Comparison of ENCODE assay signal across 8 mouse cellular contexts in the genomic region with DNA sequence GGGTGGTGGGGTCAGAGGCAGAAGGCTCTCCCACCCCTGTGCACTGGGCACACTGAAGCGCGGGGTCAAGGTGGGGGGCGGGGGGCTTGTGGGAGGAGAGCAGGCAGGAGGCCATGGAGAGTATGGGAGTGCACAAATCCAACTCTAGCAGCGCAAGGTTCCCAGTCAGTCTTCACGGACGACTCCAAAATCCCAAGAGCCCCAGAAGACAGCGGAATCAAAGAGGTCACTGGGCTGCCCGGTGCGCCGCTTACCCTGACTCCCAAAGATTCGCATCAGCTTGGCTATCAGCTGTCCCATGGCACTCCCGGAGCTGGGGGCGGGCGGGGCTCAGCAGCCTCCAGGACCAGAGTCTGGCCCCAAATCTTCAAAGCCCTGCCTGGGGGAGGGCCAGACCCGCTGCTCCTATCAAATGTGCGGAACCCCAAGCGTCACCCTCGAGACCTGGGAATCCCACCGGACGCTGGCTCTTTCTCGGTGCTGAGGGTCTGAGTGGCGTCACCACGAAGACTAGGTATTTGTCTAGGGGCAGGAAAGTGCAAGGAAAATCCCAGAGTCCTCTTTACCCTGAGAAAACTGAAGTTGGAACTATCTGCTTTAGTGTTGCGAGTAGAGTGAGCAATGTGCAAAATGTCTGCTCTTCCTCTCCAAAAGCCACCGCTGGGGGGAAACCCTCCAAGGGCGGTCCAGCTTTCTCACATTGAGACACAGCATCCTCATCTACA. TPM values are rescaled to one million over a fixed set of nuclear protein-coding genes. Genes with fewer than 3 reads are reported as not detected.
DNase-seq lines count a peak whose midpoint lies in the region; ATAC-seq and TF ChIP-seq lines count a peak whose summit lies in the region.

A gene (minus strand): TSS at position 618 of the 725 bp plus-strand sequence.

- H3K36me3 ChIP-seq in embryonic facial prominence, embryonic 13.5 days, result no peaks in the 10 kb centered on the region
- no peaks in the 10 kb centered on the region for H3K36me3 ChIP-seq in liver, adult 2 months (ENCODE audit: control insufficient read depth, insufficient read depth, low read length)

- no peak for TF ChIP-seq POLR2A in liver, adult 2 months (IDR thresholded peaks at IDR 0.05; ENCODE audit: extremely low read depth, insufficient read depth, low read length)

- H3K27ac ChIP-seq in embryonic facial prominence, embryonic 13.5 days, result peak within 1 kb of the TSS; percentile 51; the same call in 1 of the 2 replicates
- H3K27ac ChIP-seq in liver, adult 2 months (replicated peaks; ENCODE audit: insufficient read depth, low read depth, low read length), result no peak within 1 kb of the TSS

- no peaks in the 10 kb centered on the region for H3K79me2 ChIP-seq in liver, adult 2 months (ENCODE audit: control insufficient read depth, insufficient read depth, low read length)

- peak within 1 kb of the TSS; percentile 94 for H3K4me2 ChIP-seq in embryonic facial prominence, embryonic 13.5 days

- 0 out of 2 replicates have a peak, but pooled peaks have one; percentile 53 for ATAC-seq in embryonic facial prominence, embryonic 13.5 days (ENCODE audit: insufficient number of reproducible peaks, insufficient read depth, low FRiP score, low TSS enrichment, low read depth)
- ATAC-seq in monocyte, adult 5-6 weeks (replicated peaks; ENCODE audit: insufficient number of reproducible peaks, low FRiP score, low TSS enrichment, poor library complexity, severe bottlenecking), result peak; percentile 42

- H3K27me3 ChIP-seq in embryonic facial prominence, embryonic 13.5 days, result 0 out of 2 replicates have a peak, but pooled peaks cover 5% of the 10 kb centered on the region
- no peaks in the 10 kb centered on the region for H3K27me3 ChIP-seq in liver, adult 2 months (ENCODE audit: control insufficient read depth, insufficient read depth, low read length)

- intact Hi-C loops in heart, postnatal 36 days (cut with DNase I), result no loop called here

- peaks cover 12% of the 10 kb centered on the region for H3K4me1 ChIP-seq in embryonic facial prominence, embryonic 13.5 days
- H3K4me1 ChIP-seq in liver, adult 2 months (ENCODE audit: control insufficient read depth, insufficient read depth, low read length), result peaks cover 5% of the 10 kb centered on the region; the same call in 1 of the 2 replicates

- peak; percentile 52 to 58 for DNase-seq in right cerebral cortex, postnatal 10 days (ENCODE audit: low spot score in 2 of 2)
- no peak for DNase-seq in right cerebral cortex, adult 18-20 months
- DNase-seq in heart, postnatal 36 days, result peak; percentile 50 to 65
- DNase-seq in liver, adult 2 months (ENCODE audit: extremely low read depth, low read depth, low spot score), result no peak
- DNase-seq in thymus, postnatal 14 days, result peak; percentile 88
- DNase-seq in frontal cortex, postnatal 36 days (ENCODE audit: low spot score in 2 of 2), result no peak

- under 1% methylated on average over 26 of the region's 26 CpGs for WGBS in embryonic facial prominence, embryonic 13.5 days
- 26% methylated on average over 26 of the region's 26 CpGs for WGBS in liver, adult 2 months

- H3K4me3 ChIP-seq in embryonic facial prominence, embryonic 13.5 days, result peak within 1 kb of the TSS; percentile 55
- peak within 1 kb of the TSS; percentile 52 for H3K4me3 ChIP-seq in liver, adult 2 months (ENCODE audit: insufficient read depth, low read depth, low read length)

- no peaks in the 10 kb centered on the region for H3K9me3 ChIP-seq in embryonic facial prominence, embryonic 13.5 days

- no peak for TF ChIP-seq CTCF in liver, adult 2 months (IDR thresholded peaks at IDR 0.05; ENCODE audit: low read depth, low read length)

- H3K9ac ChIP-seq in embryonic facial prominence, embryonic 13.5 days, result peak within 1 kb of the TSS; percentile 74
- H3K9ac ChIP-seq in liver, adult 2 months (ENCODE audit: low read depth, low read length), result peak within 1 kb of the TSS; percentile 45

RNA-seq across cellular contexts. Expression of the gene that starts here (rescaled TPM):
- polyA plus RNA-seq in embryonic facial prominence, embryonic 13.5 days (2015; fragmentation: Nextera tagmentation; extraction: Ambion mirVana), result 9.6 and 14.7 TPM in 2 replicates
- under 1 TPM; 0.65 to 0.80 TPM for total RNA-seq in heart, postnatal 36 days (2021)
- total RNA-seq in liver, adult 2 months (2014; rRNA removed), result 0.20 and 0.37 TPM in 2 replicates
- 0.44 and 0.55 TPM in 2 replicates for polyA plus RNA-seq in liver, adult 2 months (2012; rRNA removed)
- 67.7 to 97.0 TPM (median 83.6 TPM) in 3 replicates for total RNA-seq in monocyte, adult 5-6 weeks (2017)

Comparison
In these comparisons a context has a peak if more than half of its experiments do, and no peak if none do; other contexts are left out.
1. RNA of the gene that starts here (total RNA-seq): 67.7 to 97.0 TPM in monocyte, adult 5-6 weeks; 0.65 to 0.80 TPM in heart, postnatal 36 days and 0.20 to 0.37 TPM in liver, adult 2 months; every median in the first group is over 10 times any median in the second.
2. DNase-seq: peak in right cerebral cortex, postnatal 10 days (2 of 2) and thymus, postnatal 14 days (single experiment); none in right cerebral cortex, adult 18-20 months (single experiment), liver, adult 2 months (single experiment) and frontal cortex, postnatal 36 days (0 of 2).
3. Peak in DNase-seq in heart, postnatal 36 days; RNA of the gene not detected or under 1 TPM.